8 mouse cellular contexts compared by ENCODE assay signal in the genomic region with DNA sequence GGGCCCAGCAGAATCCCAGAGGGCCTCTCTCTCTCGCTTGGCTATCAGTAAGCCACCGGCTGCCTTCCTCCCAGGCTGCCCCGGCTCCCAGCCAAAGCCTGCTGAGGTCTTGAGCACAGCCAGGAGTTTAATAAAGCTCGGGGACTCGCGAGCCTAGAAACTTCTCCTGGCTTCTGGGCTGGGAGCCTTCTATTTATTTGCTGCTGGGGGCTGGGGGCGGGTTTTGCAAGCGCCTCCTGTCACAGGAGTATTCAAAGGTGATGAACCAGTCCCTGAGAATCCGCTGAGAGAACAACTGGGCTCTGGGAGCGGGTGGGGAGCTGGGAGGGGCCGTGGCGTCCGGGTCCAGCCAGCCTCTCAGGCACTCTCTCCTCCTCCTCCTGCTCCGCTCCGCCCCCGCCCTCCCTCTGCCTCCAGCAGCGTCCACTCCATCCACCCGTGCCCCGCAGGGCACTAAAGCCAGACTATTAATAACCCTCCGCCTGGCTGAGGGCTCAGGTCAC. TPM values are rescaled to one million over a fixed set of nuclear protein-coding genes. Genes with fewer than 3 reads are reported as not detected.
A peak's percentile ranks its signal among the peaks of the same experiment; 100 is the strongest.
DNase-seq lines count a peak whose midpoint lies in the region; ATAC-seq and TF ChIP-seq lines count a peak whose summit lies in the region.

A gene (minus strand): TSS at position 166 of the 503 bp plus-strand sequence.

- no peak for TF ChIP-seq POLR2A in thymus, adult 2 months (IDR thresholded peaks at IDR 0.05; ENCODE audit: control insufficient read depth, extremely low read depth, insufficient read depth, low read length, poor library complexity)
- TF ChIP-seq POLR2A in heart, adult 2 months (IDR thresholded peaks at IDR 0.05; ENCODE audit: insufficient read depth, low read depth, low read length), result peak; percentile 78
- TF ChIP-seq POLR2A in kidney, adult 2 months (IDR thresholded peaks at IDR 0.05; ENCODE audit: low read depth, low read length), result no peak

- H3K4me2 ChIP-seq in liver, embryonic 11.5 days, result peak within 1 kb of the TSS; percentile 53
- H3K4me2 ChIP-seq in neural tube, embryonic 12.5 days (replicated peaks), result peak within 1 kb of the TSS; percentile 62

- peak within 1 kb of the TSS; percentile 22 for H3K4me3 ChIP-seq in thymus, adult 2 months (ENCODE audit: control insufficient read depth, insufficient read depth, low read length)
- H3K4me3 ChIP-seq in heart, adult 2 months, result peak within 1 kb of the TSS; percentile 71
- peak within 1 kb of the TSS; percentile 32 for H3K4me3 ChIP-seq in kidney, adult 2 months (ENCODE audit: insufficient read depth, low read depth, low read length)
- H3K4me3 ChIP-seq in liver, embryonic 11.5 days (ENCODE audit: low read depth, low read length), result peak within 1 kb of the TSS; percentile 29
- H3K4me3 ChIP-seq in neural tube, embryonic 12.5 days, result peak within 1 kb of the TSS; percentile 18; the same call in 1 of the 2 replicates

- H3K27ac ChIP-seq in thymus, adult 2 months (ENCODE audit: control insufficient read depth, insufficient read depth, low read length), result no peak within 1 kb of the TSS; the same call in 1 of the 2 replicates
- H3K27ac ChIP-seq in heart, adult 2 months, result peak within 1 kb of the TSS; percentile 93
- no peak within 1 kb of the TSS for H3K27ac ChIP-seq in kidney, adult 2 months (ENCODE audit: insufficient read depth, low read depth, low read length)
- no peak within 1 kb of the TSS for H3K27ac ChIP-seq in liver, embryonic 11.5 days (ENCODE audit: low read depth, low read length)
- no peak within 1 kb of the TSS for H3K27ac ChIP-seq in neural tube, embryonic 12.5 days

- H3K79me2 ChIP-seq in heart, adult 2 months (replicated peaks; ENCODE audit: control insufficient read depth, insufficient read depth, low read length), result no peaks in the 10 kb centered on the region

- H3K36me3 ChIP-seq in thymus, adult 2 months (ENCODE audit: control insufficient read depth, insufficient read depth, low read length), result no peaks in the 10 kb centered on the region
- H3K36me3 ChIP-seq in heart, adult 2 months (ENCODE audit: control insufficient read depth, insufficient read depth, low read length), result no peaks in the 10 kb centered on the region
- H3K36me3 ChIP-seq in kidney, adult 2 months (ENCODE audit: control insufficient read depth, insufficient read depth, low read length), result no peaks in the 10 kb centered on the region
- H3K36me3 ChIP-seq in liver, embryonic 11.5 days (ENCODE audit: control insufficient read depth, insufficient read depth, low read length), result no peaks in the 10 kb centered on the region
- no peaks in the 10 kb centered on the region for H3K36me3 ChIP-seq in neural tube, embryonic 12.5 days

- no peaks in the 10 kb centered on the region for H3K4me1 ChIP-seq in thymus, adult 2 months (replicated peaks; ENCODE audit: control insufficient read depth, insufficient read depth, low read length)
- no peaks in the 10 kb centered on the region for H3K4me1 ChIP-seq in heart, adult 2 months (ENCODE audit: control insufficient read depth, insufficient read depth, low read length)
- no peaks in the 10 kb centered on the region for H3K4me1 ChIP-seq in kidney, adult 2 months (ENCODE audit: control insufficient read depth, insufficient read depth, low read length)
- H3K4me1 ChIP-seq in liver, embryonic 11.5 days (replicated peaks; ENCODE audit: control insufficient read depth, insufficient read depth, low read length), result peaks cover 13% of the 10 kb centered on the region
- H3K4me1 ChIP-seq in neural tube, embryonic 12.5 days, result peaks cover 21% of the 10 kb centered on the region

- no peak for TF ChIP-seq CTCF in thymus, adult 2 months (IDR thresholded peaks at IDR 0.05; ENCODE audit: borderline replicate concordance, control insufficient read depth, extremely low read depth, insufficient read depth, low read length, poor library complexity)
- no peak for TF ChIP-seq CTCF in heart, adult 2 months (IDR thresholded peaks at IDR 0.05)
- TF ChIP-seq CTCF in kidney, adult 2 months (conservative IDR thresholded peaks at IDR 0.05; ENCODE audit: insufficient read depth, insufficient read length, low read depth, low read length), result no peak

- no peaks in the 10 kb centered on the region; the same call in 1 of the 2 replicates for H3K27me3 ChIP-seq in thymus, adult 2 months (ENCODE audit: control insufficient read depth, insufficient read depth, low read length)
- no peaks in the 10 kb centered on the region for H3K27me3 ChIP-seq in heart, adult 2 months (ENCODE audit: control insufficient read depth, insufficient read depth, low read length)
- no peaks in the 10 kb centered on the region for H3K27me3 ChIP-seq in kidney, adult 2 months (replicated peaks; ENCODE audit: control insufficient read depth, insufficient read depth, low read length)
- no peaks in the 10 kb centered on the region; the same call in 1 of the 2 replicates for H3K27me3 ChIP-seq in liver, embryonic 11.5 days (replicated peaks; ENCODE audit: control insufficient read depth, insufficient read depth, low read length)
- H3K27me3 ChIP-seq in neural tube, embryonic 12.5 days (replicated peaks), result peaks cover 7% of the 10 kb centered on the region

- TF ChIP-seq EP300 in heart, adult 2 months (IDR thresholded peaks at IDR 0.05; ENCODE audit: insufficient read depth, low read depth, low read length), result peak; percentile 41; the same call in 1 of the 2 replicates

- peak within 1 kb of the TSS; percentile 87 for H3K9ac ChIP-seq in heart, adult 2 months (ENCODE audit: low read depth, low read length)
- H3K9ac ChIP-seq in liver, embryonic 11.5 days (ENCODE audit: low read depth, low read length), result peak within 1 kb of the TSS; percentile 39; the same call in 1 of the 2 replicates
- H3K9ac ChIP-seq in neural tube, embryonic 12.5 days, result peak within 1 kb of the TSS; percentile 41; the same call in 1 of the 2 replicates

- H3K9me3 ChIP-seq in liver, embryonic 11.5 days (ENCODE audit: control insufficient read depth, low read length), result no peaks in the 10 kb centered on the region
- H3K9me3 ChIP-seq in neural tube, embryonic 12.5 days, result no peaks in the 10 kb centered on the region

- ATAC-seq in liver, embryonic 11.5 days (replicated peaks; ENCODE audit: low FRiP score), result peak; percentile 42; the same call in 1 of the 2 replicates
- 0 out of 2 replicates have a peak, but pooled peaks have one; percentile 34 for ATAC-seq in neural tube, embryonic 12.5 days (ENCODE audit: low FRiP score, low read depth)
- ATAC-seq in megakaryocyte-erythroid progenitor cell, adult 5-6 weeks (replicated peaks; ENCODE audit: low FRiP score, low TSS enrichment, poor library complexity, severe bottlenecking), result no peak

- intact Hi-C loops in heart, adult 2 months (cut with DNase I), result loop anchor here (2.0 kb wide), 2 partner anchors 20 to 28 kb away; no protein-coding TSS in a partner anchor

- 4% methylated on average over 20 of the region's 20 CpGs for WGBS in thymus, adult 2 months
- WGBS in heart, adult 2 months, result 1% methylated on average over 18 of the region's 20 CpGs
- 1% methylated on average over 20 of the region's 20 CpGs for WGBS in kidney, adult 2 months
- WGBS in liver, embryonic 11.5 days, result 2% methylated on average over 17 of the region's 20 CpGs
- under 1% methylated on average over 19 of the region's 20 CpGs for WGBS in neural tube, embryonic 12.5 days

- DNase-seq in thymus, adult 2 months, result no peak
- no peak for DNase-seq in thymus, postnatal 10 days (ENCODE audit: low spot score in 2 of 2)
- peak; percentile 40 for DNase-seq in embryo, embryonic 11.5 days (ENCODE audit: low read depth, low spot score)
- DNase-seq in heart, adult 2 months, result peak; percentile 86 to 91
- DNase-seq in kidney, adult 2 months, result peak; percentile 64
- DNase-seq in liver, embryonic 11.5 days (ENCODE audit: low spot score), result peak; percentile 54

RNA-seq across cellular contexts. Expression of the gene that starts here (rescaled TPM):
- 19.5 and 48.9 TPM in 2 replicates for polyA plus RNA-seq in thymus, adult 2 months (2012; rRNA removed)
- 100 to 1,000 TPM; 419 to 483 TPM for total RNA-seq in heart, adult 2 months (2021)
- polyA plus RNA-seq in heart, adult 2 months (2012; rRNA removed), result 552 and 677 TPM in 2 replicates
- 9.8 and 12.8 TPM in 2 replicates for polyA plus RNA-seq in kidney, adult 2 months (2012; rRNA removed)
- 2.6 and 3.5 TPM in 2 replicates for polyA plus RNA-seq in liver, embryonic 11.5 days (2014; fragmentation: Nextera tagmentation; extraction: Ambion mirVana)
- 4.4 and 5.4 TPM in 2 replicates for polyA plus RNA-seq in neural tube, embryonic 12.5 days (2016; fragmentation: Nextera tagmentation; extraction: Ambion mirVana)
- total RNA-seq in megakaryocyte-erythroid progenitor cell, adult 5-6 weeks (2014; fragmentation: Nextera tagmentation), result not detected in 2 replicates
- not detected in 2 replicates for total RNA-seq in megakaryocyte-erythroid progenitor cell, adult 5-6 weeks (2017)

Comparison
In these comparisons a context has a peak if more than half of its experiments do, and no peak if none do; other contexts are left out.
1. RNA of the gene that starts here (total RNA-seq): 419 to 483 TPM in heart, adult 2 months; not detected in megakaryocyte-erythroid progenitor cell, adult 5-6 weeks; every median in the first group is over 100 times any median in the second.
2. RNA of the gene that starts here (polyA plus RNA-seq): 552 to 677 TPM in heart, adult 2 months; 19.5 to 48.9 TPM in thymus, adult 2 months, 9.8 to 12.8 TPM in kidney, adult 2 months, 4.4 to 5.4 TPM in neural tube, embryonic 12.5 days and 2.6 to 3.5 TPM in liver, embryonic 11.5 days; every median in the first group is over 10 times any median in the second.
3. DNase-seq: peak in embryo, embryonic 11.5 days (single experiment), heart, adult 2 months (2 of 2), kidney, adult 2 months (single experiment) and liver, embryonic 11.5 days (single experiment); none in thymus, adult 2 months (single experiment) and thymus, postnatal 10 days (0 of 2).
4. H3K4me3 ChIP-seq: peak in every context shown above with its lines; median percentile 71 in heart, adult 2 months; 32 in kidney, adult 2 months; 29 in liver, embryonic 11.5 days; 22 in thymus, adult 2 months; 18 in neural tube, embryonic 12.5 days.
5. Peak in every context shown above with its lines, with median percentiles within 50 percentile points of each other: H3K9ac ChIP-seq.